Mouse (Mus musculus) thymus, adult 2 months (tissue): ENCODE measurements around the gene Ect2l. TPM values are rescaled to one million over a fixed set of nuclear protein-coding genes. Genes with fewer than 3 reads are reported as not detected.
"Not testable (repeated sequence)": the region's sequence is repeated elsewhere in the genome, so short reads cannot be mapped to it uniquely, and the experiment has no call there.

ENCODE experiments used
- DNase-seq: peaks from one replicate; pipeline ENCODE4 v3.0.0; 2021
- H3K27ac ChIP-seq: fragments of 200-500 bp; 2 replicates; pipeline ENCODE4 v1.5.1; 2012; ENCODE audit warnings: low read length, control low read depth; ENCODE audit not compliant: control insufficient read depth, insufficient read depth
- H3K27me3 ChIP-seq: fragments of 200-500 bp; 2 replicates; pipeline ENCODE4 v1.6.1; 2012; ENCODE audit warnings: mild to moderate bottlenecking, low read length, moderate library complexity, mixed read lengths; ENCODE audit not compliant: control insufficient read depth, insufficient read depth
- H3K36me3 ChIP-seq: fragments of 200-500 bp; 2 replicates; pipeline ENCODE4 v1.6.1; 2012; ENCODE audit warnings: mild to moderate bottlenecking, low read length, moderate library complexity; ENCODE audit not compliant: control insufficient read depth, insufficient read depth
- H3K4me1 ChIP-seq: fragments of 200-500 bp; replicated peaks from 2 replicates; pipeline ENCODE4 v1.6.1; 2012; ENCODE audit warnings: low read length; ENCODE audit not compliant: control insufficient read depth, insufficient read depth
- H3K4me3 ChIP-seq: fragments of 200-500 bp; 2 replicates; pipeline ENCODE4 v1.5.1; 2012; ENCODE audit warnings: mild to moderate bottlenecking, low read length, control low read depth, moderate library complexity; ENCODE audit not compliant: control insufficient read depth, insufficient read depth
- CTCF ChIP-seq: fragments of 200-500 bp; IDR thresholded peaks from 2 replicates; pipeline ENCODE4 v1.5.1; 2012; ENCODE audit warnings: mild to moderate bottlenecking, control low read depth, low read length, moderate library complexity, borderline replicate concordance; ENCODE audit not compliant: control insufficient read depth, poor library complexity, insufficient read depth; ENCODE audit errors: extremely low read depth
- POLR2A ChIP-seq: fragments of 200-500 bp; IDR thresholded peaks from 2 replicates; pipeline ENCODE4 v1.6.1; 2012; ENCODE audit warnings: mild to moderate bottlenecking, low read length, control low read depth, moderate library complexity; ENCODE audit not compliant: control insufficient read depth, poor library complexity, insufficient read depth; ENCODE audit errors: extremely low read depth
- WGBS: fragments of 180-500 bp; shearing (Covaris S2); methylation state at CpG from one replicate; pipeline ENCODE4 v1.1.7; 2018; 5-methylcytosine and 5-hydroxymethylcytosine counted together
- polyA plus RNA-seq: library from polyadenylated mRNA; depleted of rRNA; stranded (reverse); fragments of >200 nt; gene quantifications from 2 replicates; pipeline ENCODE4 v1.2.3, GENCODE M21; 2012

The Ect2l gene
- polyA plus RNA-seq, 1 experiment: 0.22 TPM

DNA sequence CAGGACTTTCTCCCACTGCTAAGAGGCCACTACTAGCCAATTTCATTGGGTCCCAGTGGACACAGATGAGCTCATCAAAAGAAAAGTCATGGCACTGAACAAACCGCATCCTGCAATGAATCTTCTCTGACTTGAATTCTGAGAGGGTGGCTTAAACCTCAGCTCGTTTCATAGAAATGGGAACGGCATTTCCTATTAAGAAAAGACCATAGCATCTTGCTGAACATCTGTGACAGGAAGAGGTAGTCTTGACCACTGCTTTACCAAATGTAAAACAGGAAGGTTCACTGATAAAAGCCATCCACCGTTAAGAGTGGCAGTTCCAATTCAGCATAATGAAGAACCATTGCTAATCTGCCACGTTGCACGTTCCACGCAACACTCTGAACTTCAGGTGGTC is 34.0 kb downstream of the Ect2l start:
- TF ChIP-seq POLR2A (no peak), CTCF (no peak)
- Histone ChIP-seq H3K27ac (no peak overlapping the region), H3K4me1 (no peaks in the 10 kb centered on the region), H3K36me3 (no peaks in the 10 kb centered on the region), H3K27me3 (no peaks in the 10 kb centered on the region), H3K4me3 (no peak overlapping the region)
- 35% methylated on average over 7 of the region's 7 CpGs for WGBS
- DNase-seq: no peak

DNA sequence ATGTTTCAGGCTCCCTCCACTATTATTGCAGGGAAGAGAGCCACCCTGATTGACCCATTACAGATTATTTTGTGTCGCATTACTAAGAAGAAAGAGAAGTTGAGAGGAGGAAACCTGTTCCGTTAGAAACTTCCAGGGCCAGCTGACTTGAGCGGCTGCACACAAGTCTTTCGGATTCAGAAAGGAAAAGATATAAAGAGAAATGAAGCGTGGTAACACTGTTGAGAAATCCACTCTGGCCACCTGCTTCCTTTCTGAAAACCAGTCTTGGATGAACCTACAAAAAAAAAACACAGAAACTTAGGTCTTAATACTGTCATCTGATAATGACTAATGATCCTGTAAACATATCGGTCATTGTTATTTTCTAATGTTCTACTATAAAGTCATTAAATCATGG is 35.6 kb downstream of the Ect2l start:
- DNase-seq: no peak
- no peak for TF ChIP-seq CTCF
- no peak for TF ChIP-seq POLR2A
- Histone ChIP-seq H3K4me1 (no peaks in the 10 kb centered on the region), H3K4me3 (no peak overlapping the region), H3K27ac (no peak overlapping the region), H3K36me3 (no peaks in the 10 kb centered on the region), H3K27me3 (no peaks in the 10 kb centered on the region)
- 52% methylated on average over 6 of the region's 6 CpGs for WGBS

DNA sequence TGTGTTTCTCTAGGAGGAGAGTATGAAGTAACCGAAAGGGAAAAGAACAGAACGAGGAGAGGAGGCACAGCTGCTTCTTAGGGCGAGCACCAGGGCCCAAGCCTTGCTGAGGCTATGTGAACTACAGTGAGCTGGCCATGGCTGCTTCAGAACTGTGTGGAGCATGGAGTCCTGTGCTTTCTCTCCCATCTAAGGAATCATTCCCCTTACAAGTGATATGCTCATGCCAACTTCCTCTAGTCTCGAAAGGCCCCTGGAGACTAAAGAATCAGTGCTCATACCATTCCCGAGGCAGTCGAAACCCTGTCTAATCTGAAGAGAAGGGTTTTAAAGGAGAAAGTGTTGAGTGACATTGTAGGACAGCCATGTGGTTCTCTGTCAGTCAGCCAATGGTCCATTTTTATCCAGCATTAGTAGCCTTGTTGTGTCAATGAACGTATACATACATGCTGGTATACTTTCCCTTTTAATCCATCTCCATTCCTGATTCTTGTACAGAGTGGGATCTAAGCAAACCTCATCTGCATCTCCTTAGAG is 48.2 kb downstream of the Ect2l start:
- Histone ChIP-seq H3K4me1 (no peaks in the 10 kb centered on the region), H3K27me3 (no peaks in the 10 kb centered on the region), H3K36me3 (no peaks in the 10 kb centered on the region), H3K4me3 (no peak overlapping the region), H3K27ac (no peak overlapping the region)
- WGBS: 94% methylated on average over 7 of the region's 7 CpGs
- DNase-seq: no peak
- TF ChIP-seq POLR2A: no peak
- TF ChIP-seq CTCF: no peak

DNA sequence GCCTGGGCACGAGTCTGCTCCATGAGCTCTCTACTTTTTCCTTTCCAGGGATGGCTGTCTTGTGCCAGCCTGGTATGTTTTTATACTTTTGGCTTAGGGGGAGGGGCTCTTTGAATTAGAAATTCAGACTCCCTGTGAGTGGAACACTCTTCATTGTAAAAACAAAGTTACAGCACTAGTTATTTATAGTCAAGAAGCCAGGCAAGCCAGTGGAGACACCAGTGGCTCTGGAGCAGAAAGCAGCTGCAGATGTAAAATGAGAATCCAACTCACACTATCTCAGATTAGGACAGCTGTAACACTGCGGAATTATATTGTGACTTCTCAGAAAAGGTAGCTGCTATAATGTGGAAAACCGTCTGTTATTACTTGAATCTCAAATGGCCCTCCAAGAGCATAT is 63.5 kb downstream of the Ect2l start:
- 91% methylated on average over 3 of the region's 3 CpGs for WGBS
- H3K27ac ChIP-seq: no peak overlapping the region
- no peak for DNase-seq
- TF ChIP-seq POLR2A: no peak
- no peak for TF ChIP-seq CTCF
- H3K4me1 ChIP-seq: peaks cover 5% of the 10 kb centered on the region; the same call in 1 of the 2 replicates
- H3K27me3 ChIP-seq: no peaks in the 10 kb centered on the region
- no peaks in the 10 kb centered on the region for H3K36me3 ChIP-seq
- H3K4me3 ChIP-seq: no peak overlapping the region

DNA sequence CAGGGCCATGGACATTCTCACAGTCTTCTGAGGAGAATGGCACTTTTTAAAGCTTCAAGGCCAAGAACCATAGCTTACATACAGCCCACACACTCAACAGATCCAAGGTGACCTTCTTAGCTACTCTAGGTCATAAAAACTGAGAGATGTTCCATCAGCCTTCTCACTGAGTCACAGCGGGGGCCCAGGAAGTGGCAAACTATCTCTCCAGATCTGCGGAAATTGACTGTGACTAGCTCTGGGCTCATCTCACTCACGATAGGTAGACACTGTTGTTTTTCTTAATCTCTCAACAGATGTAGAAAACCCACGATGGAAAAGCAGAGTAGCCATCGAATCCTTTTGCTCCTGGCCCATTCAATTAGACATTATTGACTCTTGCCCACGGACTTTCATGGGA is 68.5 kb downstream of the Ect2l start:
- WGBS: 79% methylated on average over 6 of the region's 6 CpGs
- no peak for TF ChIP-seq CTCF
- no peak for TF ChIP-seq POLR2A
- no peaks in the 10 kb centered on the region for H3K36me3 ChIP-seq
- no peak overlapping the region for H3K4me3 ChIP-seq
- peak overlapping the region; percentile 67 for H3K27ac ChIP-seq
- no peak for DNase-seq
- H3K4me1 ChIP-seq: peaks cover 9% of the 10 kb centered on the region; the same call in 1 of the 2 replicates
- H3K27me3 ChIP-seq: no peaks in the 10 kb centered on the region

DNA sequence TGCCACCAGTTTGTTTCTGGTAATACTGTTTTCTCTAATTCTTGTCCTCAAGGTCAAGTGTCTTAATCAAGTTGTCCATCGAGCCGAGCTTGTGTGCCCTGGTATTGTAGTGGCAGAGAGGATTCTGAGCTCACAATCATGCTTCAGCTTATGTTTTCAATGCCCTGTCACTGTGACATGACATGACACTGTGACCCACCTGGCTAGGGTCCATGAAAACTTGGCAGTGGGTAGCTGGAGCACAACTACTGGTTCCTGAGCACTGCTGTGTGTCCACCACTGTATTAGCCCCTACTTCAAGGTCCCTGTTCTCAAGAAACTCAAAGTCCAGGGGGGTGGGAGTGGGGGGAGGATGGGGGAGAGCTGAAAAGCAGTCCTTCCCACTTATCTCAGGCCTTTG is 69.3 kb downstream of the Ect2l start:
- WGBS: 93% methylated on average over 2 of the region's 2 CpGs
- Histone ChIP-seq H3K27ac (no peak overlapping the region), H3K27me3 (no peaks in the 10 kb centered on the region), H3K4me3 (no peak overlapping the region), H3K36me3 (no peaks in the 10 kb centered on the region), H3K4me1 (peaks cover 9% of the 10 kb centered on the region; the same call in 1 of the 2 replicates)
- no peak for TF ChIP-seq CTCF
- no peak for TF ChIP-seq POLR2A
- DNase-seq: no peak

DNA sequence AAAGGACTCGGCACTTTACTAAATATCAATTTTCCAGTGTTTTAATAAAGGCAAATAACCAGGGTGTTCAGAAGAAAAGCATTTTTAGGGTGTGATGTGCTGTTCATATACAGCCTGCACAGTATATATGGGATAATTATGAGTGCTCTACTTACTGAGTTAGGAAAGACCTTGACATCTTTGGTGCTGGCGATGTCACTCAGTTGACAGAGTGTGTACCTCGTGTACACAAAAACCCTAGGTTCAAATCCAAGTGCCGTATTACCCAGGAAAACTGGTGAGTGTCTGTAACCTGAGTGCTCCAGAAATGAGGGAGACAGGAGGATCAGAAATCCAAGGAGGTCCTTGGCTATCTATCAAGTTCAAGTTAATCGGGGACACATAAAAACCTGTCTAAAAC is 71.1 kb downstream of the Ect2l start:
- no peaks in the 10 kb centered on the region for H3K36me3 ChIP-seq
- no peak for TF ChIP-seq CTCF
- TF ChIP-seq POLR2A: no peak
- WGBS: 79% methylated on average over 5 of the region's 5 CpGs
- H3K27me3 ChIP-seq: no peaks in the 10 kb centered on the region
- H3K4me3 ChIP-seq: peak overlapping the region; percentile 17; the same call in 1 of the 2 replicates
- peak overlapping the region; percentile 73 for H3K27ac ChIP-seq
- DNase-seq: no peak
- peaks cover 9% of the 10 kb centered on the region; the same call in 1 of the 2 replicates for H3K4me1 ChIP-seq

DNA sequence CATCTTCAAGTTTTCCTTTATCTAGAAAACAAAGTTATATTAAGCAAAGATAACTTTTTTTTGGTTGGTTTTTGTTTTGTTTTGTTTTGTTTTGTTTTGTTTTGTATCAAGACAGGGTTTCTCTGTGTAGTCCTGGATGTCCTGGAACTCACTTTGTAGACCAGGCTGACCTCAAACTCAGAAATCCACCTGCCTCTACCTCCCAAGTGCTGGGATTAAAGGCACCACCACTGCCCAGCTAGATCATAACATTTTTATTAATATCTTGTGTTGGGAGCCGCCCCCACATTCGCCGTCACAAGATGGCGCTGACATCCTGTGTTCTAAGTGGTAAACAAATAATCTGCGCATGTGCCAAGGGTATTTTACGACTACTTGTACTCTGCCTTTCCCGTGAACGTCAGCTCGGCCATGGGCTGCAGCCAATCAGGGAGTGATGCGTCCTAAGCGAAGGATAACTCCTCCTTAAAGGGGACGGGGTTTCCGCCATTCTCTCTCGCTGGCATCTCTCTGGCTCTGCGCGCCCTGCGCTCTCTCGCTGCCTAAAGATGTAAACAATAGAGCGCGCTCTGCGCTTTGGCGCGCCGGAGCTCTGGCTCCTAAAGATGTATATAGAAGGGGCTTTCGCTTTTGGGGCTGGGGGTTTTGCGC is 71.7 kb downstream of the Ect2l start:
- peak overlapping the region; percentile 17; the same call in 1 of the 2 replicates for H3K4me3 ChIP-seq
- 51% methylated on average over 17 of the region's 26 CpGs for WGBS

More for the DNA sequence above, 71.7 kb downstream of the Ect2l start:
- not testable (repeated sequence) for H3K36me3 ChIP-seq, H3K4me1 ChIP-seq, H3K27me3 ChIP-seq, DNase-seq
- H3K27ac ChIP-seq: peak overlapping the region; percentile 73
